Mouse (Mus musculus): ENCODE data around the gene Gab3. TPM values are rescaled to one million over a fixed set of nuclear protein-coding genes. Genes with fewer than 3 reads are reported as not detected.

Gab3 gene
- total RNA-seq, 1 experiment: 0.31 TPM

GRCm38 (mm10) chrX:75082351-75082750 is 2.9 kb downstream of the Gab3 start:
- Histone ChIP-seq H3K36me3 (ENCODE audit: control insufficient read depth, insufficient read depth, low read length, poor library complexity, severe bottlenecking) (no peaks in the 10 kb centered on the region), H3K27ac (ENCODE audit: insufficient read depth, low read depth, low read length, poor library complexity, severe bottlenecking) (no peak overlapping the region), H3K4me1 (ENCODE audit: control insufficient read depth in 2 of 2, insufficient read depth in 2 of 2, low read length in 2 of 2, poor library complexity in 1 of 2) (0 out of 4 replicates have a peak, but pooled peaks cover 0 to 1% of the 10 kb centered on the region in 2 experiments), H3K4me3 (ENCODE audit: insufficient read depth in 1 of 2, low read depth in 1 of 2, low read length in 2 of 2, poor library complexity in 1 of 2, severe bottlenecking in 1 of 2) (no peak overlapping the region), H3K9me3 (ENCODE audit: control insufficient read depth, insufficient read depth, low read depth, low read length) (no peaks in the 10 kb centered on the region), H3K9ac (ENCODE audit: insufficient read depth, low read depth, low read length, poor library complexity, severe bottlenecking) (no peak overlapping the region)
- in situ Hi-C loops (cut with MboI; ENCODE audit: low sequenced_read_pairs in 2 of 2, unreplicated experiment in 2 of 2): no loop called here
- no peak for DNase-seq (ENCODE audit: low read depth, low spot score)
- TF ChIP-seq CHD2 (IDR thresholded peaks at IDR 0.05; ENCODE audit: low read depth, low read length) (no peak), MAFK (IDR thresholded peaks at IDR 0.05; ENCODE audit: insufficient read depth, low read depth, low read length) (no peak), ZNF384 (IDR thresholded peaks at IDR 0.05; ENCODE audit: low read depth, low read length) (no peak)

GRCm38 (mm10) chrX:75056120-75056775 is 29.0 kb downstream of the Gab3 start:
- Histone ChIP-seq H3K27ac (ENCODE audit: insufficient read depth, low read depth, low read length, poor library complexity, severe bottlenecking) (no peak overlapping the region), H3K36me3 (ENCODE audit: control insufficient read depth, insufficient read depth, low read length, poor library complexity, severe bottlenecking) (no peaks in the 10 kb centered on the region), H3K4me3 (ENCODE audit: insufficient read depth in 1 of 2, low read depth in 1 of 2, low read length in 2 of 2, poor library complexity in 1 of 2, severe bottlenecking in 1 of 2) (no peak overlapping the region), H3K9me3 (ENCODE audit: control insufficient read depth, insufficient read depth, low read depth, low read length) (no peaks in the 10 kb centered on the region), H3K9ac (ENCODE audit: insufficient read depth, low read depth, low read length, poor library complexity, severe bottlenecking) (no peak overlapping the region), H3K4me1 (ENCODE audit: control insufficient read depth in 2 of 2, insufficient read depth in 2 of 2, low read length in 2 of 2, poor library complexity in 1 of 2) (no peaks in the 10 kb centered on the region)
- TF ChIP-seq ZNF384 (IDR thresholded peaks at IDR 0.05; ENCODE audit: low read depth, low read length) (no peak), ZC3H11A (IDR thresholded peaks at IDR 0.05; ENCODE audit: borderline replicate concordance, low read depth, low read length) (no peak), MAFK (IDR thresholded peaks at IDR 0.05; ENCODE audit: insufficient read depth, low read depth, low read length) (no peak)
- DNase-seq (ENCODE audit: low read depth, low spot score): no peak
- in situ Hi-C loops (cut with MboI; ENCODE audit: low sequenced_read_pairs in 2 of 2, unreplicated experiment in 2 of 2): no loop called here

- Histone ChIP-seq H3K9me3 (ENCODE audit: control insufficient read depth, insufficient read depth, low read depth, low read length) (no peaks in the 10 kb centered on the region), H3K27ac (ENCODE audit: insufficient read depth, low read depth, low read length, poor library complexity, severe bottlenecking) (no peak overlapping the region), H3K36me3 (ENCODE audit: control insufficient read depth, insufficient read depth, low read length, poor library complexity, severe bottlenecking) (no peaks in the 10 kb centered on the region), H3K4me3 (ENCODE audit: insufficient read depth in 1 of 2, low read depth in 1 of 2, low read length in 2 of 2, poor library complexity in 1 of 2, severe bottlenecking in 1 of 2) (no peak overlapping the region), H3K9ac (ENCODE audit: insufficient read depth, low read depth, low read length, poor library complexity, severe bottlenecking) (no peak overlapping the region), H3K4me1 (ENCODE audit: control insufficient read depth in 2 of 2, insufficient read depth in 2 of 2, low read length in 2 of 2, poor library complexity in 1 of 2) (no peaks in the 10 kb centered on the region)
- no peak for TF ChIP-seq MAFK (IDR thresholded peaks at IDR 0.05; ENCODE audit: insufficient read depth, low read depth, low read length)
- no peak for TF ChIP-seq CHD2 (IDR thresholded peaks at IDR 0.05; ENCODE audit: low read depth, low read length)
- TF ChIP-seq ZNF384 (IDR thresholded peaks at IDR 0.05; ENCODE audit: low read depth, low read length): no peak
- no peak for TF ChIP-seq ZC3H11A (IDR thresholded peaks at IDR 0.05; ENCODE audit: borderline replicate concordance, low read depth, low read length)
- TF ChIP-seq HCFC1 (IDR thresholded peaks at IDR 0.05; ENCODE audit: borderline replicate concordance, insufficient read depth, low read length): no peak
- DNase-seq (ENCODE audit: low read depth, low spot score): no peak
- in situ Hi-C loops (cut with MboI; ENCODE audit: low sequenced_read_pairs in 2 of 2, unreplicated experiment in 2 of 2): no loop called here
These were observed 38.2 kb downstream of the Gab3 start for GRCm38 (mm10) chrX:75046921-75047635.

GRCm38 (mm10) chrX:75045931-75046330 is 39.3 kb downstream of the Gab3 start:
- H3K4me3 ChIP-seq (ENCODE audit: insufficient read depth in 1 of 2, low read depth in 1 of 2, low read length in 2 of 2, poor library complexity in 1 of 2, severe bottlenecking in 1 of 2): no peak overlapping the region
- no peaks in the 10 kb centered on the region for H3K4me1 ChIP-seq (ENCODE audit: control insufficient read depth in 2 of 2, insufficient read depth in 2 of 2, low read length in 2 of 2, poor library complexity in 1 of 2)
- in situ Hi-C loops (cut with MboI; ENCODE audit: low sequenced_read_pairs in 2 of 2, unreplicated experiment in 2 of 2): no loop called here
- H3K36me3 ChIP-seq (ENCODE audit: control insufficient read depth, insufficient read depth, low read length, poor library complexity, severe bottlenecking): no peaks in the 10 kb centered on the region
- H3K27ac ChIP-seq (ENCODE audit: insufficient read depth, low read depth, low read length, poor library complexity, severe bottlenecking): no peak overlapping the region
- TF ChIP-seq ZC3H11A (IDR thresholded peaks at IDR 0.05; ENCODE audit: borderline replicate concordance, low read depth, low read length): no peak
- no peak for TF ChIP-seq CHD2 (IDR thresholded peaks at IDR 0.05; ENCODE audit: low read depth, low read length)
- TF ChIP-seq ZNF384 (IDR thresholded peaks at IDR 0.05; ENCODE audit: low read depth, low read length): no peak
- no peak for TF ChIP-seq HCFC1 (IDR thresholded peaks at IDR 0.05; ENCODE audit: borderline replicate concordance, insufficient read depth, low read length)
- TF ChIP-seq MAFK (IDR thresholded peaks at IDR 0.05; ENCODE audit: insufficient read depth, low read depth, low read length): no peak
- DNase-seq (ENCODE audit: low read depth, low spot score): no peak
- no peak overlapping the region for H3K9ac ChIP-seq (ENCODE audit: insufficient read depth, low read depth, low read length, poor library complexity, severe bottlenecking)
- no peaks in the 10 kb centered on the region for H3K9me3 ChIP-seq (ENCODE audit: control insufficient read depth, insufficient read depth, low read depth, low read length)

Data from ES-E14 (cell line).